Mouse (Mus musculus) limb, embryonic 12.5 days (tissue): ENCODE results near the gene Taar7a. TPM values are rescaled to one million over a fixed set of nuclear protein-coding genes. Genes with fewer than 3 reads are reported as not detected.

Source experiments
- ATAC-seq: fragments of 200-750 bp; cut with Nextera tagmentation; 2 replicates; pipeline ENCODE4 v1.8.0; 2017; ENCODE audit warnings: low read depth, moderate TSS enrichment; ENCODE audit not compliant: insufficient number of reproducible peaks, insufficient read depth, low FRiP score, low TSS enrichment
- H3K27ac ChIP-seq: fragments of 300-500 bp; sonication (generic); 2 replicates; pipeline ENCODE4 v1.5.1; 2016; ENCODE audit warnings: mild to moderate bottlenecking, moderate library complexity
- H3K27me3 ChIP-seq: fragments of 300-500 bp; sonication (generic); 2 replicates; pipeline ENCODE4 v1.6.1; 2016; ENCODE audit warnings: mild to moderate bottlenecking, moderate library complexity
- H3K36me3 ChIP-seq: fragments of 300-500 bp; sonication (generic); 2 replicates; pipeline ENCODE4 v1.6.1; 2016; ENCODE audit warnings: mild to moderate bottlenecking, moderate library complexity
- H3K4me1 ChIP-seq: fragments of 300-500 bp; sonication (generic); replicated peaks from 2 replicates; pipeline ENCODE4 v1.6.1; 2016
- H3K4me2 ChIP-seq: fragments of 300-500 bp; sonication (generic); 2 replicates; pipeline ENCODE4 v1.6.1; 2016; ENCODE audit warnings: mild to moderate bottlenecking, moderate library complexity
- H3K4me3 ChIP-seq: fragments of 300-500 bp; sonication (generic); replicated peaks from 2 replicates; pipeline ENCODE4 v1.5.1; 2016; ENCODE audit warnings: mild to moderate bottlenecking
- H3K9ac ChIP-seq: fragments of 300-500 bp; sonication (generic); replicated peaks from 2 replicates; pipeline ENCODE4 v1.6.1; 2016; ENCODE audit warnings: mild to moderate bottlenecking, moderate library complexity
- H3K9me3 ChIP-seq: fragments of 300-500 bp; sonication (generic); 2 replicates; pipeline ENCODE4 v1.6.1; 2016; ENCODE audit warnings: mild to moderate bottlenecking, moderate library complexity
- WGBS: fragments of 180-500 bp; shearing (Covaris S2); methylation state at CpG from one replicate; pipeline ENCODE4 v1.1.7; 2016; 5-methylcytosine and 5-hydroxymethylcytosine counted together
- polyA plus RNA-seq: library from polyadenylated mRNA; unstranded; fragments of >200 nt; fragmentation: Nextera tagmentation; extraction: Ambion mirVana; gene quantifications from 2 replicates; pipeline ENCODE4 v1.2.1, GENCODE M21; 2016

The Taar7a gene
- polyA plus RNA-seq = not detected in 2 replicates

DNA sequence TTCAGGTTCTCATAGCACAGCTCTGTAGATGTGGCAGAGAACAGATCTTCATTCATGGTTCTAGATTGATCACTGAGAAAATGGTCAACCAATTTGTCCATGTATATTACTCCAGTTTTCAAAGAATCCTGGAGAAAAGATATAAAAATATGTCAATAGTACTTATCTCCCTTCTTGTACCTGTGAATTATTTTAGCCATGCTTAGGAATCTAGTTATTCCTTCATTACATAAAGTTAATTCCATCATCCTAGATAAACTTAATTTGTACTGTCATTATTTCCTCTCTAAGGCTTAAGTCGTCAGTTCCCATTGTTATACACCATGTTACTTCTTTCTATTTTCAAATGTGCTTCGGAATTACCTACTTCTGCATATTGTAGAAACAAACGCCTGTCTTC, at the start of gene Taar7a:
TSS of gene Taar7a (minus strand) at position 101 of the 400 bp plus-strand sequence.
- no peak; the same call in 1 of the 2 replicates for ATAC-seq
- Histone ChIP-seq H3K4me3 (no peak within 1 kb of the TSS), H3K4me2 (no peak within 1 kb of the TSS), H3K36me3 (no peaks in the 10 kb centered on the region), H3K9ac (no peak within 1 kb of the TSS), H3K27me3 (no peaks in the 10 kb centered on the region), H3K27ac (no peak within 1 kb of the TSS), H3K4me1 (no peaks in the 10 kb centered on the region), H3K9me3 (0 out of 2 replicates have a peak, but pooled peaks cover 2% of the 10 kb centered on the region)
- 78% methylated on average over 3 of the region's 3 CpGs for WGBS

DNA sequence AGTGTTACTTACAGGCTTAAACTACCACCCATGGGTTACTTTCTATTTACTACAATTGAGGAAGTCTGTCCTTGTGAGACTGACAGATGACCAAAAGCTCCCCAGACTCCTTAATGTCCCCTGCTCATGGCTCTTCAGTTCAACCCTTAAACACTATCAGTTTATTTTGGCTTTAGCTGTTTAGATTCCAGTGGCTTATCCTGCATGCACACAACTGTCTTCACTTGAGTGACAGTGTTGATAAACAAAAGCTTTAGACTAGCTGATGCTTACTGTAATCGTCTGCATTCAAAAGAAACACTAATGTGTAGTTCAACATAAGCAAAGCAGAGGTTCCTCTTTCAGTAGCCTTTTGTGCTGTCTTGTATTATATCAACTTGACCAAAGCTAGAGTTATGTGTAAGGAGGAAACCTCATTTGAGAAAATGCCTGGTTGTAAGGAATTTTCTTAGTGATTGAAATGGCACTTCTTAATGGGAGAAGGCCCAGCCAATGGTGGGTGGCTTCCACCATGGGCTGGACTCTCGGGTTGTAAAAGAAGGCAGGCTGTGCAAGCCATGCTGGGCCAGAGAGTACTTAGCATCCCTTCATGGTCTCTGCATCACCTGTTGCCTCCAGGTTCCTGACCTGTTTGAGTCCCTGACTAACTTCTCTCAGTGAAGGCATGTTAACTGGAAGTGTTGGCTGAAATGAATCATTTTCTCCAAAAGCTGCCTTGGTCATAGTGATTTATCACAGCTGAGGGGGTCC, 47.0 kb upstream of the Taar7a start:
- 64% methylated on average over 2 of the region's 2 CpGs for WGBS
- H3K9me3 ChIP-seq = no peaks in the 10 kb centered on the region
- H3K9ac ChIP-seq = no peak overlapping the region
- H3K4me1 ChIP-seq = no peaks in the 10 kb centered on the region
- H3K4me3 ChIP-seq = no peak overlapping the region
- H3K36me3 ChIP-seq = no peaks in the 10 kb centered on the region
- H3K4me2 ChIP-seq = no peak overlapping the region
- no peaks in the 10 kb centered on the region for H3K27me3 ChIP-seq
- ATAC-seq = no peak
- H3K27ac ChIP-seq = no peak overlapping the region

DNA sequence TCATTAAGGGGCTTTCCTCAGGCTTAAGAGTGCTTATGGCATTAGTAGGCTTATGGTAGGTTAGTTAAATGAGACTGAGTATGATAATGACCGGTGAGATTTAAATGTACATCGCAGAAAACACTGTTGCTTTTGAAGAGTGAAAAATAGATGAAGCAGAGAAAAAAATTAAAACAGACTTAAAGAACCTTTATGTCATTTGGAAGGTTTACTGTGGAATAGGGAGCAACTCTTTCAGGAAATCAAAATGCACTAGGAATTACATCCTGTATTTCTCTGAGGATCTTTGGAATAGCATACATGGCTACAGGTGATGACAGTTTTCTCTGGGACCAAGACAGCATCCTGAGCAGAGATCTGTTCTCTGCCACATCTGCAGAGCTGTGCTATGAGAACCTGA, 44.0 kb upstream of the Taar7a start, which contains the start of gene Taar7e:
TSS of gene Taar7e (plus strand) at position 301 of the 400 bp plus-strand sequence.
- H3K4me2 ChIP-seq = no peak within 1 kb of the TSS
- H3K9me3 ChIP-seq = no peaks in the 10 kb centered on the region
- H3K27ac ChIP-seq = no peak within 1 kb of the TSS
- no peaks in the 10 kb centered on the region for H3K36me3 ChIP-seq
- H3K9ac ChIP-seq = no peak within 1 kb of the TSS
- H3K27me3 ChIP-seq = no peaks in the 10 kb centered on the region
- no peak for ATAC-seq
- H3K4me1 ChIP-seq = no peaks in the 10 kb centered on the region
- no peak within 1 kb of the TSS for H3K4me3 ChIP-seq
- WGBS = 89% methylated on average over 2 of the region's 2 CpGs

DNA sequence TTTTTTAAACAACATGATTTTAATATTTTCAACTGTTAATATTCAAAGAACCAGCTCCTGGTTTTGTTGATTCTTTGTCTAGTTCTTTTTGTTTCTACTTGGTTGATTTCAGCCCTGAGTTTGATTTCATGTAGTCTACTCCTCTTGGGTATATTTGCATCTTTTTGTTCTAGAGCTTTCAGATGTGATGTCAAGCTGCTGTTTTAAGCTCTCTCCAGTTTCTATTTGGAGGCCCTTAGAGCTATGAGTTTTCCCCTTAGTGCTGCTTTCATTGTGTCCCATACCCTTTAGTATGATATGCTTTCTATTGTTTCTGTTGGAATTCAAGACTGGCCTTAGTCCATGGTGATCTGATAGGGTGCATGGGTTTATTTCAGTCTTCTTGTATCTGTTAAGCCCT, 38.1 kb upstream of the Taar7a start:
- Histone ChIP-seq H3K4me2 (no peak overlapping the region), H3K4me3 (no peak overlapping the region), H3K27me3 (no peaks in the 10 kb centered on the region), H3K36me3 (no peaks in the 10 kb centered on the region), H3K27ac (no peak overlapping the region), H3K4me1 (no peaks in the 10 kb centered on the region), H3K9ac (no peak overlapping the region), H3K9me3 (no peaks in the 10 kb centered on the region)
- ATAC-seq = no peak

DNA sequence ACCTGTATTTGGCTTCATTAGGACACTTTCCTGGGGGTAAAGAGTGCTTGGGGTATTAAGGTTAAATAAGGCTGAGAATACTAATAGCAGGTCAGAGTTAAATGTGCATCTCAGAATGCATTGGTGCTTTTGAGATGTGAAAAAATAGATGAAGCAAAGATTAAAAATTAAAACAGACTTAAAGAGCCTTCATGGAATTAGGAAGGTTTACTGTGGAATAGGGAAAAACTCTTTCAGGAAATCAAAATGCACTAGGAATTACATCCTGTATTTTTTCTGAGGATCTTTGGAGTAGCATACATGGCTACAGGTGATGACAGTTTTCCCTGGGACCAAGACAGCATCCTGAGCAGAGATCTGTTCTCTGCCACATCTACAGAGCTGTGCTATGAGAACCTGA, 33.6 kb upstream of the Taar7a start, which contains the start of gene Taar7d:
TSS of gene Taar7d (plus strand) at position 301 of the 400 bp plus-strand sequence.
- H3K4me3 ChIP-seq = no peak within 1 kb of the TSS
- H3K9ac ChIP-seq = no peak within 1 kb of the TSS
- no peaks in the 10 kb centered on the region for H3K36me3 ChIP-seq
- H3K4me1 ChIP-seq = no peaks in the 10 kb centered on the region
- H3K9me3 ChIP-seq = no peaks in the 10 kb centered on the region
- no peak within 1 kb of the TSS for H3K27ac ChIP-seq
- no peaks in the 10 kb centered on the region for H3K27me3 ChIP-seq
- no peak for ATAC-seq
- no peak within 1 kb of the TSS for H3K4me2 ChIP-seq

DNA sequence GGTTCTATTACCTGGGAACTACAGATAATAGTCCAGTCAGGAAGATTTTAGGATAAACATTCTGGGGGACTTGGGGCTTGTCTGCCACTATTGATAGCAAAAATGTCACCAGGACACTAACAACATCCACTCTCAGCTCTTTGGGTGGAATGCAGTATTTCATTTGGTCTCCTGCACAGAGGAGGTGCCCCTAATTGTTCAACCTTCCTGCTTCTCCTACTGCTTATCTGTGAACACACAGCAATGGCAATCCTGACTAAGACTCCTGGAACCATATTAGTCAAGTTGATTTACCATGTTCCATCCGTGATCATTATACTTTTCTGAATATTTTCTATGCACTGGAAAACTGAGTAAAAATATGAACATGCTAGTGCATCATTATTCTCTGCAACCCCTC, 14.9 kb upstream of the Taar7a start:
- WGBS = 84% methylated on average over 1 of the region's 1 CpGs
- no peaks in the 10 kb centered on the region for H3K4me1 ChIP-seq
- no peaks in the 10 kb centered on the region for H3K36me3 ChIP-seq
- H3K4me3 ChIP-seq = no peak overlapping the region
- H3K9ac ChIP-seq = no peak overlapping the region
- no peak for ATAC-seq
- no peak overlapping the region for H3K4me2 ChIP-seq
- H3K27me3 ChIP-seq = no peaks in the 10 kb centered on the region
- no peak overlapping the region for H3K27ac ChIP-seq
- no peaks in the 10 kb centered on the region for H3K9me3 ChIP-seq

DNA sequence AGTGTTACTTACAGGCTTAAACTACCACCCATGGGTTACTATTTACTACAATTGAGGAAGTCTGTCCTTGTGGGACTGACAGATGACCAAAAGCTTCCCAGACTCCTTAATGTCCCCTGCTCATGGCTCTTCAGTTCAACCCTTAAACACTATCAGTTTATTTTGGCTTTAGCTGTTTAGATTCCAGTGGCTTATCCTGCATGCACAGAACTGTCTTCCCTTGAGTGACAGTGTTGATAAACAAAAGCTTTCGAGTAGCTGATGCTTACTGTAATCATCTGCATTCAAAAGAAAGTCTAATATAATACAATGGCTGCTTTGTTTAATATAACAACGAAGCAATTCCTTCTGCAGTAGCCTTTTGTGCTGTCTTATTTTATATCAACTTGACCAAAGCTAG, 13.8 kb upstream of the Taar7a start:
- no peaks in the 10 kb centered on the region for H3K4me1 ChIP-seq
- 67% methylated on average over 2 of the region's 2 CpGs for WGBS

DNA sequence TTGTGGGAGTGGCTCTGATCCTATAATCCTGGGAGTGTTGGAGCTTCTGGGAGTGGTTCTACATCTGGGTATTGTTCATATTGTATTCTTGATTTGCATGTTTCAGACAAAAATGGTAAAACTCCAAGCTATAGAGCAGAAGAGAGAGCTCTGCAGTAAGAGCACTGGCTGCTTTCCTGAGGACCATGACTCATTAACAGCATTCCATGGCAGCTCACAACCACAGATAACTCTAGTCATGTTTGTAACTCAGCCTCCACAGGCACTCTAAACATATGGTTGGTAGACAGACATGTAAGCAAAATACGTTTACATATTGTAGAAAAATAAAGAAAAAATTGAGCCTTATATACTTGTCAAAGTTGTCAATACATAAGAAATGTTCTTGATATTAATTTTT, 13.2 kb upstream of the Taar7a start:
- ATAC-seq = no peak
- H3K4me1 ChIP-seq = no peaks in the 10 kb centered on the region
- H3K27ac ChIP-seq = no peak overlapping the region
- H3K9me3 ChIP-seq = no peaks in the 10 kb centered on the region
- no peak overlapping the region for H3K4me3 ChIP-seq
- H3K9ac ChIP-seq = no peak overlapping the region
- no peaks in the 10 kb centered on the region for H3K27me3 ChIP-seq
- 84% methylated on average over 1 of the region's 1 CpGs for WGBS
- H3K4me2 ChIP-seq = no peak overlapping the region
- H3K36me3 ChIP-seq = no peaks in the 10 kb centered on the region

More for the DNA sequence above, 13.8 kb upstream of the Taar7a start:
- Histone ChIP-seq H3K27ac (no peak overlapping the region), H3K4me3 (no peak overlapping the region), H3K9me3 (no peaks in the 10 kb centered on the region), H3K27me3 (no peaks in the 10 kb centered on the region), H3K36me3 (no peaks in the 10 kb centered on the region), H3K9ac (no peak overlapping the region), H3K4me2 (no peak overlapping the region)
- no peak for ATAC-seq

DNA sequence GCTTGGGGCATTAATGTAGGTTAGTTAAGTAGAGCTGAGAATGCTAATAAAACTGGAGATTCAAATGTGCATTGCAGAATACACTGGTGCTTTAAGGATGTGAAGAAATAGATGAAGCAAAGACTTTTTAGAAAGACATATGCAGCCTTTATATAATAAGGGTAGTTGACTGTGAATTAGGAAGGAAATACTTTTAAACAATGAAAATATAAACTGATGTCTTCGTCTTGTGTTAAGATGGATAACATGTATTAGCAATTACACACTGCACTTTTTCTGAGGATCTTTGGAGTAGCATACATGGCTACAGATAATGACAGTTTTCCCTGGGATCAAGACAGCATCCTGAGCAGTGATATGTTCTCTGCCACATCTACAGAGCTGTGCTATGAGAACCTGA, 6.4 kb upstream of the Taar7a start, which contains the start of gene Taar7b:
TSS of gene Taar7b (plus strand) at position 301 of the 400 bp plus-strand sequence.
- Histone ChIP-seq H3K4me1 (no peaks in the 10 kb centered on the region), H3K4me3 (no peak within 1 kb of the TSS), H3K4me2 (no peak within 1 kb of the TSS), H3K9me3 (no peaks in the 10 kb centered on the region), H3K27ac (no peak within 1 kb of the TSS), H3K9ac (no peak within 1 kb of the TSS), H3K36me3 (no peaks in the 10 kb centered on the region), H3K27me3 (no peaks in the 10 kb centered on the region)
- 94% methylated on average over 1 of the region's 1 CpGs for WGBS
- ATAC-seq = no peak

DNA sequence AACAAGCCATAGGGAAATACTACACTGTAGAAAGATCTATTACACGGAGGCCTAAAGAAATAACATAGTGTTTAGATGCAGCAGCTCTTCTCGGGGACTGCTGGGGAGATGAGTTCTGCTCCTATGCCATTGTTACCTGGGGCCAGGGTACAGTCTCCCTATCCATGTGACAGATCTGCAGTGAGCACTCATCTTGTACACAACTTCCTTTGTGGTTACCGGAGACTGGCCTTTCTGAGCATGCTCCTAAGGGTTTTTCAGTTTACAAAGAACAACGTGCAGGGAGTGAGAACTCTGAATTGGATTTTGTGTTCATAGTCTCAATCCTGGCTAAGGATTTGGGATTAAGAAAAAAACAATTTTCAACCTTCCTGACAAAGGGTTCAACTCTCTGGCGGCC, 6.9 kb downstream of the Taar7a start:
- Histone ChIP-seq H3K27ac (no peak overlapping the region), H3K36me3 (no peaks in the 10 kb centered on the region), H3K27me3 (no peaks in the 10 kb centered on the region), H3K4me1 (no peaks in the 10 kb centered on the region), H3K4me3 (no peak overlapping the region), H3K4me2 (no peak overlapping the region), H3K9ac (no peak overlapping the region), H3K9me3 (0 out of 2 replicates have a peak, but pooled peaks cover 3% of the 10 kb centered on the region)
- no peak for ATAC-seq
- 84% methylated on average over 5 of the region's 5 CpGs for WGBS

DNA sequence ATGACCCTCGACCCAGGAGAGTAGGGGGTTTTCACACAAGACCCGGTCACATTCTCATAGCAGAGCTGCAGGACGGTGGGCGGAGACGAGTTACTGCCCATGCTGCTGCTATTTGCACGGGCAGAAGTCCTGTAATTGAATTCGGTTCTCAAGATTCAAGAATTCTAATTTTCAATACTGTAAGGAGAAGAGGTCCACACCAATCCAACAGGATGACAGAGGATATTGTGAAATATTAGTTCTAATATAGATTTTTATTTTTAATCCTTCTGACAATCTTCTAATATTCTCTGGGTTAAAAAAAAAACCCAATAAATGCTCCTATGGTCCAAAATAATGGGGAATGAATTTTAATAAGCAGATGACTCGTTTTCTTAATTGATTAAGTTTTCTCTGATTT, 7.7 kb downstream of the Taar7a start, which contains the start of gene Taar6:
TSS of gene Taar6 (minus strand) at position 101 of the 400 bp plus-strand sequence.
- Histone ChIP-seq H3K9ac (no peak within 1 kb of the TSS), H3K27ac (no peak within 1 kb of the TSS), H3K36me3 (no peaks in the 10 kb centered on the region), H3K4me2 (no peak within 1 kb of the TSS), H3K27me3 (no peaks in the 10 kb centered on the region), H3K4me1 (no peaks in the 10 kb centered on the region), H3K9me3 (0 out of 2 replicates have a peak, but pooled peaks cover 3% of the 10 kb centered on the region), H3K4me3 (no peak within 1 kb of the TSS)
- WGBS = 82% methylated on average over 8 of the region's 8 CpGs
- ATAC-seq = no peak
